Mouse (Mus musculus) brain, embryonic 14.5 days (tissue): ENCODE results near the gene Supt6.

Experiments used
- CTCF ChIP-seq: fragments of 200-500 bp; IDR thresholded peaks from 2 replicates; pipeline ENCODE4 v1.5.1; 2012; ENCODE audit warnings: inconsistent platforms, mild to moderate bottlenecking, moderate library complexity, borderline replicate concordance; ENCODE audit not compliant: insufficient read depth, insufficient read length; ENCODE audit errors: extremely low read depth
- POLR2A ChIP-seq: fragments of 200-500 bp; IDR thresholded peaks from 2 replicates; pipeline ENCODE4 v1.6.1; 2012; ENCODE audit warnings: mild to moderate bottlenecking, inconsistent platforms, borderline replicate concordance; ENCODE audit not compliant: poor library complexity, insufficient read depth, insufficient read length, severe bottlenecking; ENCODE audit errors: extremely low read depth

- TF ChIP-seq POLR2A (no peak), CTCF (no peak)
Observed at GRCm38 (mm10) chr11:78183884-78184514, 61.8 kb downstream of the Supt6 start.
